Mouse (Mus musculus) lung, postnatal 25 days (tissue): ENCODE data around the gene Lsm2.
"Not testable (repeated sequence)": the region's sequence is repeated elsewhere in the genome, so short reads cannot be mapped to it uniquely, and the experiment has no call there.

Experiments
- DNase-seq: peaks from one replicate; pipeline ENCODE4 v3.0.0; 2022; ENCODE audit warnings: low spot score

Lsm2 gene

DNA sequence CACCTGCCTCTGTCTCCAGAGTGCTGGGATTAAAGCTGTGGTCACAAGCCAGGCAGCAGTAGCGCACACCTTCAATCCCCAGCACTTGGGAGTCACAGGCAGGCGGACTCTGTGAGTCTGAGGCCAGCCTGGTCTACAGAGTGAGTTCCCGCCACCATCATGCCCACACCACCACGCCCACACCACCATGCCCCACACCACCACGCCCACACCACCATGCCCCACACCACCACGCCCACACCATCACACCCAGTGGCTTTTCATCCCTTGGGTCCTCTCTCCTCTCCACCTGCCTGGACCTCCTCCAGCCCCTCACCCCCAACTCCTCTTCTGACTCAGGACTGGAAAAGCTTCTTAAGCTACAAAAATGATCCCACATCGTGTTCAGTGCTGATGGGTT is 50.2 kb downstream of the Lsm2 start:
- DNase-seq = no peak

DNA sequence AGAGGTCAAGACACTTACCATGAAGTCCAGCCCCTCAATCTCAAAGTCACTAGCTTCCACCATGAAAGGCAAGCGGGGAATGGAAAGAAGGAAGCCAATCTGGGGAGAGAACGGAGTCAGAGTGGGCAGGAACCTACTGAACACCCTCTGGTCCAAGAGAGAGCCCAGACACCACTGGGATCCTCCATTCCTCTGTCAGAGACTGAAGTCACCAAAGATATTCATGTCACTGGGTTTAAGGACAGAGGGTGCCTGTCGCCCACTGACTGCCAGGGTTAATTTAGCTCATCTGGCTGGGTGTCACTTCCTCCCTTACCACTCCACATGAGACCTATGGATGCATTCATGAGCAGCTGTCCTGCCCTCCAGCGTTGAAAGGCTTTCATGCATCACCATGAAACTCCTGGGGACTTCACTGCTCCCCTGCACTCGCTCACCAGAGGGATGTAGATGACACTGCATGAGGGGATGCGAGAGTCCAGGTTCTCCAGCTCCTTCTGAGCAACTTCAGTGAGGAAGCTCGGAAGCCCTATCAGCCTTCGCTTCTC is 50.7 kb downstream of the Lsm2 start:
- no peak for DNase-seq

DNA sequence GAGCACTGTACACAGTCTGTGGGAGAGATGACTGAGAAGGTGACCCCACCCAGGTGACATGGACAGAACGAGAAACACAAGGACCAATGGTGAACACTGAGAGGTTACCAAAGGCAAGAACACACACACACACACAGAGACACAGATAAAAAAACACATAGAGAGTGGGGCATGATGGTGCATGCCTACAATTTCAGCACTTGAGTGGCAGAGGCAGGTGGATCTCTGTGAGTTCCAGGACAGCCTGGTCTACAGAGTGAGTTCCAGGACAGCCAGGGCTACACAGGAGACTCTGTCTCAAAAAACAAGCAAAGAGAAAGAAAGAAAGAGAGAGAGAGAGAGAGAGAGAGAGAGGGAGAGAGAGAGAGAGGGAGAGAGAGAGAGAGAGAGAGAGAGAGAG is 52.0 kb downstream of the Lsm2 start:
- DNase-seq = not testable (repeated sequence)

DNA sequence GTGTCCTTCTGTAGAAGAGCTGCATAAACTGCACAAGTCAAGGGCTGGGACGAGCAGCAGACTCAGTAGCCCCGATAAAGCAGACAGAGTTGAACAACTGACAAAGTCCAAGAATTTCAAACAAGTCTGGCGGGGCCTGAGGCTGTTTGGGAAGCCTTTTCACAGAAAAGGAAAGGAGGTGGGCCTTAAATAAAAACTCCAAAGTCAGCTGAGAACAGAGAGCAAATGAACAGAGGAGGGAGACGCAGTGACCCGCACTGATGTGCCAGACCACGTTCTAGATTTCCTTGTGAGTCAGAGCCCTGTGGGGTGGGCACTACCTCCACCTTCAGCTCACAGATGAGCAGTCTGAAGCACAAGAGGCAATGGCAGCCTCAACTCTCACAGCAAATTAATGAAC is 53.2 kb downstream of the Lsm2 start:
- no peak for DNase-seq
